Mouse (Mus musculus): ENCODE data around the gene Krtap9-3. TPM values are rescaled to one million over a fixed set of nuclear protein-coding genes. Genes with fewer than 3 reads are reported as not detected.
A peak's percentile ranks its signal among the peaks of the same experiment; 100 is the strongest.

Krtap9-3 gene
- polyA plus RNA-seq, 1 experiment from 2014 or later, result not detected

- WGBS, result 79% methylated on average over 2 of the region's 2 CpGs
- no peaks in the 10 kb centered on the region for H3K27me3 ChIP-seq (ENCODE audit: insufficient read depth, low read length)
- no peak for TF ChIP-seq CTCF (IDR thresholded peaks at IDR 0.05; ENCODE audit: low read depth)
- ATAC-seq (replicated peaks; ENCODE audit: low FRiP score, low read depth) (no peak), DNase-seq (ENCODE audit: low spot score) (no peak)
- no peaks in the 10 kb centered on the region for H3K9me3 ChIP-seq (replicated peaks; ENCODE audit: low read length)
- H3K9ac ChIP-seq (ENCODE audit: low read depth, low read length), result no peak overlapping the region
- H3K4me2 ChIP-seq (ENCODE audit: low read length), result no peak overlapping the region
- no peak overlapping the region for H3K4me3 ChIP-seq (replicated peaks; ENCODE audit: low read depth, low read length)
- no peaks in the 10 kb centered on the region for H3K4me1 ChIP-seq (replicated peaks; ENCODE audit: insufficient read depth, low read length)
- no peaks in the 10 kb centered on the region for H3K36me3 ChIP-seq (ENCODE audit: insufficient read depth, low read length)
- H3K27ac ChIP-seq, result no peak overlapping the region
These were observed 41.7 kb downstream of the Krtap9-3 start for GRCm38 (mm10) chr11:99556195-99556594.

- no peak for ATAC-seq (replicated peaks; ENCODE audit: low FRiP score, low read depth)
- H3K4me3 ChIP-seq (replicated peaks; ENCODE audit: low read depth, low read length), result no peak within 1 kb of the TSS
- no peak within 1 kb of the TSS for H3K4me2 ChIP-seq (ENCODE audit: low read length)
- no peak within 1 kb of the TSS for H3K9ac ChIP-seq (ENCODE audit: low read depth, low read length)
- no peaks in the 10 kb centered on the region for H3K36me3 ChIP-seq (ENCODE audit: insufficient read depth, low read length)
- no peaks in the 10 kb centered on the region for H3K4me1 ChIP-seq (replicated peaks; ENCODE audit: insufficient read depth, low read length)
- 46% methylated on average over 4 of the region's 4 CpGs for WGBS
- H3K9me3 ChIP-seq (replicated peaks; ENCODE audit: low read length), result no peaks in the 10 kb centered on the region
- H3K27ac ChIP-seq, result no peak within 1 kb of the TSS
- DNase-seq (ENCODE audit: low spot score), result no peak
- TF ChIP-seq CTCF (IDR thresholded peaks at IDR 0.05; ENCODE audit: low read depth), result no peak
- no peaks in the 10 kb centered on the region for H3K27me3 ChIP-seq (ENCODE audit: insufficient read depth, low read length)
These were observed 47.1 kb downstream of the Krtap9-3 start, which contains the start of gene Krtap3-3 for GRCm38 (mm10) chr11:99550765-99551164. TSS of gene Krtap3-3 (minus strand) at chr11:99550865.

GRCm38 (mm10) chr11:99547892-99548291 lies 50.0 kb downstream of the Krtap9-3 start:
- 0 out of 2 replicates have a peak, but pooled peaks have one; percentile 7 for TF ChIP-seq CTCF (IDR thresholded peaks at IDR 0.05; ENCODE audit: low read depth)
- Histone ChIP-seq H3K27ac (no peak overlapping the region), H3K27me3 (ENCODE audit: insufficient read depth, low read length) (no peaks in the 10 kb centered on the region), H3K4me2 (ENCODE audit: low read length) (no peak overlapping the region), H3K9me3 (replicated peaks; ENCODE audit: low read length) (no peaks in the 10 kb centered on the region), H3K9ac (ENCODE audit: low read depth, low read length) (no peak overlapping the region), H3K4me3 (replicated peaks; ENCODE audit: low read depth, low read length) (no peak overlapping the region), H3K36me3 (ENCODE audit: insufficient read depth, low read length) (no peaks in the 10 kb centered on the region), H3K4me1 (replicated peaks; ENCODE audit: insufficient read depth, low read length) (no peaks in the 10 kb centered on the region)
- no peak for DNase-seq (ENCODE audit: low spot score)
- ATAC-seq (replicated peaks; ENCODE audit: low FRiP score, low read depth), result no peak

Other genes starting within 250 kb of the Krtap9-3 start
- not detected in 2 replicates for gene Krt27, start 247.0 kb downstream of the Krtap9-3 start, polyA plus RNA-seq (2015; fragmentation: Nextera tagmentation; extraction: Ambion mirVana)
- 0.32 TPM in 1 of 2 replicates, not detected in the other for gene Krt28, start 223.2 kb downstream of the Krtap9-3 start, polyA plus RNA-seq (2015; fragmentation: Nextera tagmentation; extraction: Ambion mirVana)
- gene Krt10, start 208.7 kb downstream of the Krtap9-3 start, polyA plus RNA-seq (2015; fragmentation: Nextera tagmentation; extraction: Ambion mirVana), result 35.5 and 42.6 TPM in 2 replicates
- gene Krt12, start 175.8 kb downstream of the Krtap9-3 start, polyA plus RNA-seq (2015; fragmentation: Nextera tagmentation; extraction: Ambion mirVana), result not detected in 2 replicates
- 3.6 and 5.0 TPM in 2 replicates for gene Krt20, start 160.0 kb downstream of the Krtap9-3 start, polyA plus RNA-seq (2015; fragmentation: Nextera tagmentation; extraction: Ambion mirVana)
- gene Krt23, start 105.0 kb downstream of the Krtap9-3 start, polyA plus RNA-seq (2015; fragmentation: Nextera tagmentation; extraction: Ambion mirVana), result 30.6 and 31.8 TPM in 2 replicates
- gene Krt39, start 76.8 kb downstream of the Krtap9-3 start, polyA plus RNA-seq (2015; fragmentation: Nextera tagmentation; extraction: Ambion mirVana), result 0.45 and 0.46 TPM in 2 replicates
- gene Krt40, start 54.9 kb downstream of the Krtap9-3 start, polyA plus RNA-seq (2015; fragmentation: Nextera tagmentation; extraction: Ambion mirVana), result not detected in 2 replicates
- gene Krtap3-3, start 47.2 kb downstream of the Krtap9-3 start, polyA plus RNA-seq (2015; fragmentation: Nextera tagmentation; extraction: Ambion mirVana), result not detected in 2 replicates
- not detected in 2 replicates for gene Krtap3-2, start 41.3 kb downstream of the Krtap9-3 start, polyA plus RNA-seq (2015; fragmentation: Nextera tagmentation; extraction: Ambion mirVana)
- gene Gm11939, start 38.6 kb downstream of the Krtap9-3 start, polyA plus RNA-seq (2015; fragmentation: Nextera tagmentation; extraction: Ambion mirVana), result not detected in 2 replicates
- gene Krtap3-1, start 31.5 kb downstream of the Krtap9-3 start, polyA plus RNA-seq (2015; fragmentation: Nextera tagmentation; extraction: Ambion mirVana), result not detected in 2 replicates
- gene Krtap1-5, start 17.1 kb downstream of the Krtap9-3 start, polyA plus RNA-seq (2015; fragmentation: Nextera tagmentation; extraction: Ambion mirVana), result not detected in 2 replicates
- gene Krtap1-4, start 14.5 kb downstream of the Krtap9-3 start, polyA plus RNA-seq (2015; fragmentation: Nextera tagmentation; extraction: Ambion mirVana), result not detected in 2 replicates
- gene Krtap1-3, start 6.8 kb downstream of the Krtap9-3 start, polyA plus RNA-seq (2015; fragmentation: Nextera tagmentation; extraction: Ambion mirVana), result not detected in 2 replicates
- not detected in 2 replicates for gene Gm11938, start 5.2 kb upstream of the Krtap9-3 start, polyA plus RNA-seq (2015; fragmentation: Nextera tagmentation; extraction: Ambion mirVana)
- not detected in 2 replicates for gene Gm11937, start 12.1 kb upstream of the Krtap9-3 start, polyA plus RNA-seq (2015; fragmentation: Nextera tagmentation; extraction: Ambion mirVana)
- not detected in 2 replicates for gene Krtap2-4, start 16.7 kb upstream of the Krtap9-3 start, polyA plus RNA-seq (2015; fragmentation: Nextera tagmentation; extraction: Ambion mirVana)
- gene Gm11562, start 22.3 kb upstream of the Krtap9-3 start, polyA plus RNA-seq (2015; fragmentation: Nextera tagmentation; extraction: Ambion mirVana), result not detected in 2 replicates
- gene Krtap4-1, start 30.1 kb upstream of the Krtap9-3 start, polyA plus RNA-seq (2015; fragmentation: Nextera tagmentation; extraction: Ambion mirVana), result not detected in 2 replicates
- not detected in 2 replicates for gene Krtap4-2, start 37.0 kb upstream of the Krtap9-3 start, polyA plus RNA-seq (2015; fragmentation: Nextera tagmentation; extraction: Ambion mirVana)
- gene Krtap4-7, start 46.0 kb upstream of the Krtap9-3 start, polyA plus RNA-seq (2015; fragmentation: Nextera tagmentation; extraction: Ambion mirVana), result not detected in 2 replicates
- not detected in 2 replicates for gene Gm11555, start 52.1 kb upstream of the Krtap9-3 start, polyA plus RNA-seq (2015; fragmentation: Nextera tagmentation; extraction: Ambion mirVana)
- not detected in 2 replicates for gene Gm11563, start 60.9 kb upstream of the Krtap9-3 start, polyA plus RNA-seq (2015; fragmentation: Nextera tagmentation; extraction: Ambion mirVana)
- not detected in 2 replicates for gene Krtap4-6, start 67.9 kb upstream of the Krtap9-3 start, polyA plus RNA-seq (2015; fragmentation: Nextera tagmentation; extraction: Ambion mirVana)
- not detected in 2 replicates for gene Gm14190, start 92.6 kb upstream of the Krtap9-3 start, polyA plus RNA-seq (2015; fragmentation: Nextera tagmentation; extraction: Ambion mirVana)
- gene Gm14180, start 136.2 kb upstream of the Krtap9-3 start, polyA plus RNA-seq (2015; fragmentation: Nextera tagmentation; extraction: Ambion mirVana), result not detected in 2 replicates
- not detected in 2 replicates for gene Gm11595, start 174.8 kb upstream of the Krtap9-3 start, polyA plus RNA-seq (2015; fragmentation: Nextera tagmentation; extraction: Ambion mirVana)
- gene Krtap4-8, start 182.6 kb upstream of the Krtap9-3 start, polyA plus RNA-seq (2015; fragmentation: Nextera tagmentation; extraction: Ambion mirVana), result not detected in 2 replicates
- gene Krtap4-9, start 187.1 kb upstream of the Krtap9-3 start, polyA plus RNA-seq (2015; fragmentation: Nextera tagmentation; extraction: Ambion mirVana), result not detected in 2 replicates
- gene Gm11596, start 195.4 kb upstream of the Krtap9-3 start, polyA plus RNA-seq (2015; fragmentation: Nextera tagmentation; extraction: Ambion mirVana), result not detected in 2 replicates
- gene Gm11569, start 200.8 kb upstream of the Krtap9-3 start, polyA plus RNA-seq (2015; fragmentation: Nextera tagmentation; extraction: Ambion mirVana), result not detected in 2 replicates
- gene Gm11554, start 206.3 kb upstream of the Krtap9-3 start, polyA plus RNA-seq (2015; fragmentation: Nextera tagmentation; extraction: Ambion mirVana), result not detected in 2 replicates
- not detected in 2 replicates for gene Krtap4-13, start 211.8 kb upstream of the Krtap9-3 start, polyA plus RNA-seq (2015; fragmentation: Nextera tagmentation; extraction: Ambion mirVana)
- gene Gm11564, start 217.6 kb upstream of the Krtap9-3 start, polyA plus RNA-seq (2015; fragmentation: Nextera tagmentation; extraction: Ambion mirVana), result not detected in 2 replicates
- not detected in 2 replicates for gene 2300003K06Rik, start 240.0 kb upstream of the Krtap9-3 start, polyA plus RNA-seq (2015; fragmentation: Nextera tagmentation; extraction: Ambion mirVana)